Mouse (Mus musculus): ENCODE measurements at regions not wholly inside any gene's neighbourhood (a gene's known extent, or its start where the extent isn't known, plus 50 kb on each side); places are given as distances from the start of the nearest gene placed in this dataset.

GRCm38 (mm10) chr15:3909471-3909870 is 69.9 kb downstream of the Fbxo4 start:
- Histone ChIP-seq H3K79me2 (ENCODE audit: control insufficient read depth, insufficient read depth) (no peaks in the 10 kb centered on the region), H3K4me3 (no peak overlapping the region), H3ac (ENCODE audit: control insufficient read depth, insufficient read length) (no peak overlapping the region), H3K27me3 (ENCODE audit: control insufficient read depth, insufficient read depth, insufficient read length) (no peaks in the 10 kb centered on the region), H3K4me2 (ENCODE audit: low read depth) (peak overlapping the region; percentile 19), H3K36me3 (ENCODE audit: control insufficient read depth, insufficient read depth) (no peaks in the 10 kb centered on the region)
- TF ChIP-seq MYOD1 (IDR thresholded peaks at IDR 0.05; ENCODE audit: control insufficient read depth in 1 of 3, insufficient read length in 2 of 3, low read depth in 2 of 3), result no peak
- TF ChIP-seq SRF (IDR thresholded peaks at IDR 0.05; ENCODE audit: control insufficient read depth, insufficient read length, low read depth), result no peak
- no peak for TF ChIP-seq POLR2AphosphoS2 (IDR thresholded peaks at IDR 0.05; ENCODE audit: insufficient read length, low read depth)
- TF ChIP-seq TCF3 (IDR thresholded peaks at IDR 0.05; ENCODE audit: insufficient read length, low read depth), result no peak
- TF ChIP-seq MYOG (IDR thresholded peaks at IDR 0.05; ENCODE audit: control insufficient read depth in 1 of 3, insufficient read depth in 1 of 3, insufficient read length in 2 of 3, low read depth in 2 of 3), result no peak
- no peak for TF ChIP-seq TCF12 (IDR thresholded peaks at IDR 0.05; ENCODE audit: insufficient read depth, poor library complexity, severe bottlenecking)
- TF ChIP-seq CEBPB (IDR thresholded peaks at IDR 0.05; ENCODE audit: insufficient read depth, poor library complexity, severe bottlenecking), result no peak
- TF ChIP-seq E2F4 (IDR thresholded peaks at IDR 0.05; ENCODE audit: insufficient read depth), result no peak
- TF ChIP-seq REST (IDR thresholded peaks at IDR 0.05; ENCODE audit: insufficient read depth, insufficient read length), result no peak
- no peak for TF ChIP-seq MAX (IDR thresholded peaks at IDR 0.05; ENCODE audit: low read depth)
- no peak for TF ChIP-seq USF1 (IDR thresholded peaks at IDR 0.05; ENCODE audit: low read depth)
- no peak for TF ChIP-seq POLR2A (IDR thresholded peaks at IDR 0.05; ENCODE audit: insufficient read length, low read depth)

GRCm38 (mm10) chr15:3908721-3909120 is 70.7 kb downstream of the Fbxo4 start:
- Histone ChIP-seq H3K4me3 (no peak overlapping the region), H3ac (ENCODE audit: control insufficient read depth, insufficient read length) (no peak overlapping the region), H3K27me3 (ENCODE audit: control insufficient read depth, insufficient read depth, insufficient read length) (no peaks in the 10 kb centered on the region), H3K4me2 (ENCODE audit: low read depth) (no peak overlapping the region), H3K36me3 (ENCODE audit: control insufficient read depth, insufficient read depth) (no peaks in the 10 kb centered on the region), H3K79me2 (ENCODE audit: control insufficient read depth, insufficient read depth) (no peaks in the 10 kb centered on the region)
- TF ChIP-seq MYOG (IDR thresholded peaks at IDR 0.05; ENCODE audit: control insufficient read depth in 1 of 3, insufficient read depth in 1 of 3, insufficient read length in 2 of 3, low read depth in 2 of 3) (no peak), TCF12 (IDR thresholded peaks at IDR 0.05; ENCODE audit: insufficient read depth, poor library complexity, severe bottlenecking) (no peak), POLR2A (IDR thresholded peaks at IDR 0.05; ENCODE audit: insufficient read length, low read depth) (no peak), REST (IDR thresholded peaks at IDR 0.05; ENCODE audit: insufficient read depth, insufficient read length) (no peak), TCF3 (IDR thresholded peaks at IDR 0.05; ENCODE audit: insufficient read length, low read depth) (no peak), MYOD1 (IDR thresholded peaks at IDR 0.05; ENCODE audit: control insufficient read depth in 1 of 3, insufficient read length in 2 of 3, low read depth in 2 of 3) (no peak), E2F4 (IDR thresholded peaks at IDR 0.05; ENCODE audit: insufficient read depth) (no peak), CEBPB (IDR thresholded peaks at IDR 0.05; ENCODE audit: insufficient read depth, poor library complexity, severe bottlenecking) (no peak), USF1 (IDR thresholded peaks at IDR 0.05; ENCODE audit: low read depth) (no peak), SRF (IDR thresholded peaks at IDR 0.05; ENCODE audit: control insufficient read depth, insufficient read length, low read depth) (no peak)

DNA sequence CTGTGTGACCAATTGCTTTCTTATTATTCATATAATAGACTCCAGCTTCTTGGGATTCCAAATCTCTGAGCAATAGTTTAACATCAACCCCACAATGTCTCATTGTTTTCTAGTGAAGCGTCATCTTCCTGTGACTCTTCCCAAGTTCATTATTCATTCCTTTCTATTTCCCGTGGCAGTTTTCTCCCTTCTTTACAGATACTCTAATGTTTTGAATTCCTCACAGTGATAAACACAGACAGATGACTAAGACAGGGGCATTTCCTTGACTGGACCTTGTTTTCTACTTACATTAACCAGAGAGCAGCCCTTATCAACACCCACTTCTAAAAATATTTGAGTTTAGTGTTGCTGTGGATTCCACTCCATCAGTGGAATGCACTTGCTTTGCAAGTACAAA is 73.8 kb downstream of the Fbxo4 start:
- H3ac ChIP-seq (ENCODE audit: control insufficient read depth, insufficient read length), result no peak overlapping the region
- H3K79me2 ChIP-seq (ENCODE audit: control insufficient read depth, insufficient read depth), result no peaks in the 10 kb centered on the region
- H3K4me2 ChIP-seq (ENCODE audit: low read depth), result peak overlapping the region; percentile 1
- TF ChIP-seq SRF (IDR thresholded peaks at IDR 0.05; ENCODE audit: control insufficient read depth, insufficient read length, low read depth), result no peak
- TF ChIP-seq CEBPB (IDR thresholded peaks at IDR 0.05; ENCODE audit: insufficient read depth, poor library complexity, severe bottlenecking), result no peak
- TF ChIP-seq MYOD1 (IDR thresholded peaks at IDR 0.05; ENCODE audit: control insufficient read depth in 1 of 3, insufficient read length in 2 of 3, low read depth in 2 of 3), result no peak
- no peak for TF ChIP-seq POLR2AphosphoS2 (IDR thresholded peaks at IDR 0.05; ENCODE audit: insufficient read length, low read depth)
- no peak for TF ChIP-seq TCF12 (IDR thresholded peaks at IDR 0.05; ENCODE audit: insufficient read depth, poor library complexity, severe bottlenecking)
- no peak for TF ChIP-seq POLR2A (IDR thresholded peaks at IDR 0.05; ENCODE audit: insufficient read length, low read depth)
- H3K4me3 ChIP-seq, result no peak overlapping the region
- H3K36me3 ChIP-seq (ENCODE audit: control insufficient read depth, insufficient read depth), result no peaks in the 10 kb centered on the region
- H3K27me3 ChIP-seq (ENCODE audit: control insufficient read depth, insufficient read depth, insufficient read length), result no peaks in the 10 kb centered on the region

DNA sequence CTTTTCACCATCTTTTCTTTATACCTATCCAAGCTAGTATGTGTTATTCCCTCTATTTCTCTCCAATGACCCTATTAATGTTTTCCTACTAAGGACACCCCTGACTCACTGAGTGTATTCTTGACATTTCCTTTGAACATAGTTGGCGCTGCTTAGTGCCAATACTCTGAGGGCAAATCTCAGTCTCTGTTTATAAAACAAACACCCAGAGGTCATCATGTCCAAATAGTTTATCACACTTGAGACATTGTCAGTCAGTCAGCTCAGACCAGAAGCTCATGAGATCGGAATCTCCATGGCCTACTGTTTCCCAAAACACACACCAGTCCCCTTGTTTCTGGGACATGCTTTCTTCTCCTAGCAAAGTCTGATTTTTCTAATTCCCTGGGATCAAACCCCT is 100.9 kb downstream of the Fbxo4 start:
- no peaks in the 10 kb centered on the region for H3K36me3 ChIP-seq (ENCODE audit: control insufficient read depth, insufficient read depth)
- H3K4me3 ChIP-seq, result no peak overlapping the region
- no peaks in the 10 kb centered on the region for H3K27me3 ChIP-seq (ENCODE audit: control insufficient read depth, insufficient read depth, insufficient read length)
- H3ac ChIP-seq (ENCODE audit: control insufficient read depth, insufficient read length), result no peak overlapping the region
- no peak for TF ChIP-seq CEBPB (IDR thresholded peaks at IDR 0.05; ENCODE audit: insufficient read depth, poor library complexity, severe bottlenecking)
- TF ChIP-seq MAX (IDR thresholded peaks at IDR 0.05; ENCODE audit: low read depth), result no peak
- TF ChIP-seq REST (IDR thresholded peaks at IDR 0.05; ENCODE audit: insufficient read depth, insufficient read length), result no peak
- TF ChIP-seq MYOG (IDR thresholded peaks at IDR 0.05; ENCODE audit: control insufficient read depth in 1 of 3, insufficient read depth in 1 of 3, insufficient read length in 2 of 3, low read depth in 2 of 3), result no peak
- TF ChIP-seq USF1 (IDR thresholded peaks at IDR 0.05; ENCODE audit: low read depth), result no peak
- TF ChIP-seq POLR2AphosphoS2 (IDR thresholded peaks at IDR 0.05; ENCODE audit: insufficient read length, low read depth), result no peak
- TF ChIP-seq POLR2A (IDR thresholded peaks at IDR 0.05; ENCODE audit: insufficient read length, low read depth), result no peak
- no peak for TF ChIP-seq MYOD1 (IDR thresholded peaks at IDR 0.05; ENCODE audit: control insufficient read depth in 1 of 3, insufficient read length in 2 of 3, low read depth in 2 of 3)
- no peak for TF ChIP-seq TCF12 (IDR thresholded peaks at IDR 0.05; ENCODE audit: insufficient read depth, poor library complexity, severe bottlenecking)
- no peak overlapping the region for H3K4me2 ChIP-seq (ENCODE audit: low read depth)
- no peaks in the 10 kb centered on the region for H3K79me2 ChIP-seq (ENCODE audit: control insufficient read depth, insufficient read depth)

GRCm38 (mm10) chr15:3877506-3877905 is 101.9 kb downstream of the Fbxo4 start:
- Histone ChIP-seq H3ac (ENCODE audit: control insufficient read depth, insufficient read length) (no peak overlapping the region), H3K27me3 (ENCODE audit: control insufficient read depth, insufficient read depth, insufficient read length) (no peaks in the 10 kb centered on the region), H3K79me2 (ENCODE audit: control insufficient read depth, insufficient read depth) (no peaks in the 10 kb centered on the region), H3K36me3 (ENCODE audit: control insufficient read depth, insufficient read depth) (no peaks in the 10 kb centered on the region), H3K4me3 (no peak overlapping the region), H3K4me2 (ENCODE audit: low read depth) (no peak overlapping the region)
- no peak for TF ChIP-seq MAX (IDR thresholded peaks at IDR 0.05; ENCODE audit: low read depth)
- TF ChIP-seq MYOG (IDR thresholded peaks at IDR 0.05; ENCODE audit: control insufficient read depth in 1 of 3, insufficient read depth in 1 of 3, insufficient read length in 2 of 3, low read depth in 2 of 3), result no peak
- no peak for TF ChIP-seq POLR2AphosphoS2 (IDR thresholded peaks at IDR 0.05; ENCODE audit: insufficient read length, low read depth)
- TF ChIP-seq SRF (IDR thresholded peaks at IDR 0.05; ENCODE audit: control insufficient read depth, insufficient read length, low read depth), result no peak
- TF ChIP-seq USF1 (IDR thresholded peaks at IDR 0.05; ENCODE audit: low read depth), result no peak
